Mouse (Mus musculus): Measurements from ENCODE around the gene Gm13693.
"Not testable (repeated sequence)": the region's sequence is repeated elsewhere in the genome, so short reads cannot be mapped to it uniquely, and the experiment has no call there.

Gm13693 gene

GRCm38 (mm10) chr2:83961203-83961602, at the start of gene Gm13693:
Gene Gm13693 (plus strand): TSS chr2:83961503.
- DNase-seq = not testable (repeated sequence)

GRCm38 (mm10) chr2:83929478-83930088, 31.7 kb upstream of the Gm13693 start:
- no peak for DNase-seq

- DNase-seq = peak; percentile 44
These were observed 20.4 kb upstream of the Gm13693 start, which contains the start of gene Zswim2 for GRCm38 (mm10) chr2:83940931-83941361. Gene Zswim2 (minus strand): TSS chr2:83941228.

- no peak for DNase-seq
These were observed 19.9 kb upstream of the Gm13693 start for GRCm38 (mm10) chr2:83941378-83941777.

GRCm38 (mm10) chr2:83941792-83942191, 19.5 kb upstream of the Gm13693 start:
- DNase-seq = no peak

GRCm38 (mm10) chr2:83955393-83955792, 5.9 kb upstream of the Gm13693 start, which contains the start of gene Gm13698:
Gene Gm13698 (plus strand): TSS chr2:83955693.
- DNase-seq = not testable (repeated sequence)

- not testable (repeated sequence) for DNase-seq
These were observed 5.7 kb downstream of the Gm13693 start, which contains the start of gene Gm13695 for GRCm38 (mm10) chr2:83967013-83967412. Gene Gm13695 (plus strand): TSS chr2:83967313.

GRCm38 (mm10) chr2:83972823-83973222, 11.5 kb downstream of the Gm13693 start, which contains the start of gene Gm13696:
Gene Gm13696 (plus strand): TSS chr2:83973123.
- not testable (repeated sequence) for DNase-seq

- DNase-seq = not testable (repeated sequence)
These were observed 17.3 kb downstream of the Gm13693 start, which contains the start of gene Gm13694 for GRCm38 (mm10) chr2:83978633-83979032. Gene Gm13694 (plus strand): TSS chr2:83978933.

- not testable (repeated sequence) for DNase-seq
These were observed 23.1 kb downstream of the Gm13693 start, which contains the start of gene Gm13697 for GRCm38 (mm10) chr2:83984443-83984842. Gene Gm13697 (plus strand): TSS chr2:83984743.

GRCm38 (mm10) chr2:83990253-83990652, 28.9 kb downstream of the Gm13693 start, which contains the start of gene Gm13691:
Gene Gm13691 (plus strand): TSS chr2:83990553.
- not testable (repeated sequence) for DNase-seq

GRCm38 (mm10) chr2:83993639-83994255, 32.4 kb downstream of the Gm13693 start:
- DNase-seq = peak; percentile 37

GRCm38 (mm10) chr2:83994526-83994925, 33.2 kb downstream of the Gm13693 start:
- not testable (repeated sequence) for DNase-seq

GRCm38 (mm10) chr2:84008913-84009312, 47.6 kb downstream of the Gm13693 start:
- DNase-seq = no peak

- peak; percentile 23 for DNase-seq
These were observed 48.5 kb downstream of the Gm13693 start for GRCm38 (mm10) chr2:84009818-84010217.
